Mouse (Mus musculus): ENCODE results near the gene Slc6a13.

Slc6a13 gene

GRCm38 (mm10) chr6:121299954-121300353 is at the start of gene Slc6a13:
Slc6a13 (plus strand) TSS chr6:121300227.
- DNase-seq (ENCODE audit: low read depth), result no peak

DNA sequence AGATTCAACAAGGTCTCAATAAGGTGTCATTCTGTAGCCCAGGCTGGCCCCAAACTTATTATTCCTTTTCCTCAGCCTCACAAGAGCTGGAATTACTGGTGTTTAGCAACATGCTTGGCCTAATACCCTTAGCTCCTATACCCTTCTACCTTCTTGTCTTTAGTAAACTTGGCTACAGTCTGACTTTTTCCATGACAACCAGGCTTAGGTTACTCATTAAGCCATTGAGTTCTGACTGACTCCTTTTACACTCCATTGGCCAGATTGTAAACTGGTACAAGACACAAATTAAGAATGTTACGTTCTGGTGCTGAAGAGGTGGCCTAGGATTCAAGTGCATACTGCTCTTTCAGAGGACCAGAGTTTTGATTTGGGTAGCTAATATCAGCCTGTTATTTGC is 49.6 kb upstream of the Slc6a13 start:
- no peak for DNase-seq (ENCODE audit: low read depth)

DNA sequence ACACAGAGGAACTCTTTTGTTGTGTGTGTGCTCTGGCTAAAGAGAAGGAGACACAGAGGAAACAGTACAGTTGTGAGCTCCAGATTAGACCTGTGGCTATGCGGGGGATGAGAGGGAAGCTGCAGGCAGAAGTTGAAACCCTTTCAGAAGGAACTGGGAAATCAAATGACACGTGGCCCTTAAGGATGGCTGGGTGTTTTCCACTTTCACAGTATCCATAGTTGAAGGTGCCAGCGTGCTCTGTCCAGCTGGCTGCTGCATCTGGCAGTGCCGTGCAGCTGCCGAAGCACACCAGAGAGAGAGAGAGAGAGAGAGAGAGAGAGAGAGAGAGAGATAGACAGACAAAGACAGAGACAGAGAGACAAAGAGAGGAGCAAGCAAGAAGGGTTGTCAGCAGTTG is 48.8 kb upstream of the Slc6a13 start:
- no peak for DNase-seq (ENCODE audit: low read depth)

DNA sequence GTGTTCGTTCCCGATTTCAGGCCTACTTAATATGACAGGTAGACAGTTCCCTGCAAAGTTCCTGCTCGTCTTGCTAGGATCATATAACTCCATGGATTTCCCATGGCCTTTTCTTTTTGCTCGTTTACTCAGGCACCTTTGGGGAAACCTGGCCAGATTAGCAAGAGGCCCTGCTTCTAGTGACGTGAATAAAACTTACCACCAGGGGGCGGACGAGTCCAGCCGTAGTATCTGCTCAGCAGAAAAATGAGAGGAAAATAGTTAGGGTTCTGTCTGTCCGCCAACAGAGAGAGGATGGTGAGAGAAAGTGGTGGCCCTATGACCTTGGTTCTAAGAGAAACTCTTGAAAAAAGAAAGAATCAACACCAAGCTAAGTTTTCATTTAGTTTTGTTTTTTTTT is 39.5 kb upstream of the Slc6a13 start:
- DNase-seq (ENCODE audit: low read depth), result peak; percentile 29

- DNase-seq (ENCODE audit: low read depth), result no peak
Measured at GRCm38 (mm10) chr6:121261233-121261632, 38.8 kb upstream of the Slc6a13 start.

DNA sequence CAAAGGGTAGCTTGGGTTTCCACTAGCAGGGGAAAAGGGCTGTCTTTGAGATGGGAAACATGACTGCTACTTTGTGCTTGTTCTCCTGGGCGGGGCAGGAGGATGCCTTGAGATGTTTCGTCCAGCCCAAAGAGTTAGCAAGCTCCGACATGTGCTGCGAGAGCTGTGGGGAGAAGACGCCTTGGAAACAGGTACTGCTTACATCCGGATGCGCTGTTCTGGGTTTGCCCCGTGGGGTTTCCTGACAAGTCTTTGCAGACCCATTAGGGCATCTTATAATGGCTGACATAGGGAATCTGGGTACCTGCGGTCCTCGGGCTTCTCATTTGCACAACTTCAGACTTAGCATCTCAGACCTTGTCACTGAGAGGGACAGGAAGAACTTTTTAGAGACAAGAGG is 38.0 kb upstream of the Slc6a13 start:
- no peak for DNase-seq (ENCODE audit: low read depth)

DNA sequence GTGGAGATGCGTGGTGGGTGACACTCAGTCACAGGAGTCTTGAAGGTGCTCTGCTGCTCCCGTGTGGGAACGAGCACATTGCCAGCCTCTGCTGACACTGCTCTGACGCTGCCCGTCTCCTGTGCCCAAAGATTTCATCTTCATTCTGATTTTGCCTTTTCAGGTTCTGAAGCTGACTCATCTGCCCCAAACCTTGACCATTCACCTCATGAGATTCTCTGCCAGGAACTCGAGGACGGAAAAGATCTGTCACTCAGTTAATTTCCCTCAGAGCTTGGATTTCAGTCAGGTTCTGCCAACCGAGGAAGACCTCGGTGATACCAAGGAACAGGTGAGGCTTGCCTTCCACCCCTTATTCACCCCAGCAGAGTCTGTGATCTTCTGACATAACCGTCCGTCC is 37.5 kb upstream of the Slc6a13 start:
- no peak for DNase-seq (ENCODE audit: low read depth)

DNA sequence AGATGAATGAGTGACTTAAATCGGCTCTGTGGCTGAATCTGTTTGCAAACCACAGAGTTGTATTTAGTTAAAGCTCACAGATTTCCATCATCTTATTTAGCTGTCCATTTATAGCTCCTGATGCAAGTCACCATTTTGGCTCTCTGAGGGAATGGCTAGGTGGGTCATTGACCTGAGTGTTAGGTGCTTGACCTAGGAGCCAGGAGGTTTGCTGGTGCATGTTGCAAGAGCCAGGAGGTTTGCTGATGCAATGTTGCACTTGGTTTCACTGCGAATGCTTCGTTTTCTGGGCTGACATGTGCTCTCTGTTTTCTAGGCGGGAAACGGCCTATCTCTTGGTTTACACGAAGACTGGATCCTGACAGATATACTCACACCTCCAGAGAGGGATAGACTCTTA is 29.9 kb upstream of the Slc6a13 start:
- DNase-seq (ENCODE audit: low read depth), result no peak

DNA sequence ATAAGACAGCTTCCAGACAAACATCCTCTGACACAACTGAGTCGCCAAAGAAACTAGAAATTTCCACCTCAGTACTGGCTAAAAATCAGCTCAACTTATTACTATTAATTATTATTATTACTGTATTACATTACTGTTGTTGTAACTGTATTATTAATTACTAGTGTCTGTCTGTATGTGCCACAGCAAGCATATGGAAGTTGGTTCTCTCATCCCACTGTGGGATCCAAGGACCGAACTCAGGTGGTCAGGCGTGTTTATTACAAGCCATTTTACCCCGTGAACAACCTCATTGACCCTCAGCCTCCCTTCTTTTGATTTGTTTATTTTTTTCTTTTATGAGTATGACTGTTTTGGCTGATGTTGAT is 28.3 kb upstream of the Slc6a13 start:
- DNase-seq (ENCODE audit: low read depth), result no peak

DNA sequence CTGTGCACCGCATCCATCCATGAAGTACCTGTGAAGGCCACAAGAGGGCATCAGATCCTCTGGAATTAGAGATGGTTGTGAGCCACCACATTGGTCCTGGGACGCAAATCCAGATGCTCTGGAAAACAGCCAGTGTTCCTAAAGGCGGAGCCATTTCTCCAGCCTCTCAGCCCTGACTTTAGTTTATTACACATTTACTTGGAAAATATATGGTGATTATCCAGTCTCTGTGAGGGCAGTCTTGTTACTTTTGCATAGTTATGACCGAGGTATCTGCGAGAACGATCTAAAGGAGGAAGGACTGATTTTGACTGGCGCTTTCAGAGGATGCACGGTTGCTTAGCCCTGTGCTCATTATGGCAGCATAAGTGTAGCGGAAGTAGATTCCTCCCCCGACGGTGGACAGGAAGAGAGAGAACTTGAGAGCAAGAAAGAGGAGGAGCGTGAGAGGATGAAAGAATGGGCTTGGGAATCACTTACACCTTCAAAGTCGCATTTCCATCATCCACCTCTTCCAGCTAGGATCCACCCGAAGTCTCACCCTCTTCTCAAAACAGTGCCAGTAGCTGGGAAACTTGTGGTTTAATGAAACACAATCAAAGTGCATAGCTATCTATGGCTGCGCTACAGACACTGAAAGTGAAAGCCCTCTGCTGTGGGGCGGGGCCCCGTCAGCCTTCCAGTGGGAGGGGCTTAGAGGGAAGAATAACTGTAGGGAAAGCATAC is 27.8 kb upstream of the Slc6a13 start:
- peak; percentile 79 for DNase-seq (ENCODE audit: low read depth)

DNA sequence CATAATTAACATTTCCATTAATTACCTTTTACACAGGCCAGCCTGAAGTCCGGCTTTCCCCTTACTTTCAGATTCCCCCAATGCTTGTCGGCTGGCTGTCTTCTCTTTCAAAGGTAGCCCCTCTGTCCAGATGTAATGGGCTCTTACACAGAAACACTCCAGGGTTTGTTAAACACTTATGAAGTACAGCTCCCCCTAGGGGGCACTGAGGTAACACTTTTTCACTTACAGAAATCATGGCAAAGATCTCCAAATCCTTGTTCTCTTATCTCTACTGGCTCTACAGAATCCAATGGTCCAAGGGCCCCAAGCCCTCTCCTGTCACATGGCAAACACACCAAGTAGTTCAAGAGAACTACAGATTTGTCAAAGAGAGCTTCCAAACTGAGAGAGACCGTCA is 25.7 kb upstream of the Slc6a13 start:
- no peak for DNase-seq (ENCODE audit: low read depth)

DNA sequence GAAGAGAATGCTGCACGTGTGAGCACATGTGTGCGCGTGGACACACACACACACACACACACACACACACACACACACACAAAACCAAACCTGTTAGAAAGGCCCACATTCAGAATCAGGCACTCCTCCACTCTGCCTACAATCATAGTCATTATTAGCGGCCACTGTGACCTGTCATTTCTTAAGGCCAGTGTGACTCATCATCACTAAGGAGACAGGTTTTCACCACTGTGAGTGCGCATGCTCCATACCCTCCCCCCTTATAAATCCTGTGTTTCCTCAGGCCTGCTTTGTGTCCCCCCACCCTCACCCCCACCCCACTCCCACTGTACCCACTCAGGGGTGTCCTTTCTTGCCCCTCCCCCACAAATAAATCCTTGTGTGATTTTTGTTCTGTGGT is 15.9 kb upstream of the Slc6a13 start:
- DNase-seq (ENCODE audit: low read depth), result no peak

DNA sequence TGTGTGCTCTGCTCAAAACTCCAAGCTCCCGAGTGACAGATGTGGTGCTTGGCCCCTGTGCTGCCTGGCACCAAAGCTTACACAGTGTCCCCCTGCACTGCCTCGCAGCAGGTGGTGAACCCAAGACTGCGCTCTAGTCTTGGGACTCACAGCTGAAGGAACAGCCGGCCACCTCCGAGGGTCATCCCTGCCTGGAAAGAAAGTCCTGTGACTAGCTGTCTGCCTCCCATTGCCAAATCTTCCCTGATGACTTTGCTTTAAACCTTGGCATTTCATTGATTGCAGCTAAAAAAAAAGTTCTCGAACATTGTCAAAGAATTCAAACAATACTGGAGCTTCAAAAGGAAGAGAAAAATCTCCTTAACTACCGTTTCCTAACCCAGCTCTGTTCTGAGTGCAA is 710 bp upstream of the Slc6a13 start:
- no peak for DNase-seq (ENCODE audit: low read depth)

- DNase-seq (ENCODE audit: low read depth), result no peak
Measured at GRCm38 (mm10) chr6:121300504-121300903, 477 bp downstream of the Slc6a13 start.

GRCm38 (mm10) chr6:121303466-121304220 is 3.6 kb downstream of the Slc6a13 start:
- no peak for DNase-seq (ENCODE audit: low read depth)

- DNase-seq (ENCODE audit: low read depth), result no peak
Measured at GRCm38 (mm10) chr6:121304630-121305029, 4.6 kb downstream of the Slc6a13 start.

- DNase-seq (ENCODE audit: low read depth), result no peak
Measured at GRCm38 (mm10) chr6:121305571-121305970, 5.5 kb downstream of the Slc6a13 start.

DNA sequence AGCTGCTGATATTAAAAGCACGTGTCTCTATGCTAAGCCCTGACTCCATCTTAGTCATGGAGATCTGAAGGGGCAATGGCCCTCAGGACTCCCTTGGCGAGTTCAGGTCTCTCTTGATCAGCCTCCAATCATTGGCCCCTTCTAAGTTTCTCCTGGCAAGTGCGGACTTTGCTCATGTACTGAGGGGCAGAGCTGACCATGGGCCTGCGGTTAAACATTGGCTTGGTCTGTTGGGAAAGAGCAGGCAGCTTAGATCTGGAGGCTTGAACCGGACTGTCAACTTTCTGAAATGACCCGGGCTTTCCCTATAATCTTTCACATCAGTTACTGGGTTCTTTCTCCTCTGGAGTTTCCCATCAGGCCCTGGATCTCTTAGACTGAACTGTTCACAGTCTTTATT is 11.0 kb downstream of the Slc6a13 start:
- DNase-seq (ENCODE audit: low read depth), result no peak

- DNase-seq (ENCODE audit: low read depth), result no peak
Measured at GRCm38 (mm10) chr6:121319099-121319498, 19.1 kb downstream of the Slc6a13 start.

GRCm38 (mm10) chr6:121322381-121323110 is 22.5 kb downstream of the Slc6a13 start:
- no peak for DNase-seq (ENCODE audit: low read depth)

- no peak for DNase-seq (ENCODE audit: low read depth)
Measured at GRCm38 (mm10) chr6:121325298-121325697, 25.3 kb downstream of the Slc6a13 start.

- no peak for DNase-seq (ENCODE audit: low read depth)
Measured at GRCm38 (mm10) chr6:121325740-121326139, 25.7 kb downstream of the Slc6a13 start.

- DNase-seq (ENCODE audit: low read depth), result no peak
Measured at GRCm38 (mm10) chr6:121326486-121327069, 26.6 kb downstream of the Slc6a13 start.

All from fibroblast of lung, adult 2 months (primary cell).